Comparison of ENCODE assay signal across 9 mouse cellular contexts in genomic region chr4:142080487-142080767, GRCm38 (mm10). TPM values are rescaled to one million over a fixed set of nuclear protein-coding genes. Genes with fewer than 3 reads are reported as not detected.
A peak's percentile ranks its signal among the peaks of the same experiment; 100 is the strongest.
DNase-seq lines count a peak whose midpoint lies in the region; ATAC-seq and TF ChIP-seq lines count a peak whose summit lies in the region.
"Had no signal": no experiment of that assay in that cellular context is flagged by ENCODE, and none has a peak within 500 bp of the region (broad histone marks: within the 10 kb centered on the region; RNA-seq: fewer than 3 reads in every experiment).

No protein-coding gene starts in this region.

- H3K27ac ChIP-seq in heart, embryonic 13.5 days (replicated peaks) = peak overlapping the region; percentile 67
- H3K27ac ChIP-seq in layer of hippocampus, adult 2 months = peak overlapping the region; percentile 72
- peak overlapping the region; percentile 43; the same call in 1 of the 2 replicates for H3K27ac ChIP-seq in cortical plate, adult 2 months (ENCODE audit: insufficient read depth, low read length)
- H3K27ac ChIP-seq in macrophage = peak overlapping the region; percentile 58
- H3K27ac ChIP-seq: liver, embryonic 14.5 days had no signal

- peaks cover 74% of the 10 kb centered on the region for H3K4me1 ChIP-seq in heart, embryonic 13.5 days
- no peaks in the 10 kb centered on the region; the same call in 1 of the 2 replicates for H3K4me1 ChIP-seq in cortical plate, adult 2 months (ENCODE audit: control insufficient read depth, insufficient read depth, low read length)

- no peak for ATAC-seq in heart, embryonic 13.5 days (ENCODE audit: extremely low read depth, insufficient number of reproducible peaks, low FRiP score, low TSS enrichment)

- 85% methylated on average over 4 of the region's 4 CpGs for WGBS in heart, embryonic 13.5 days
- 93% methylated on average over 4 of the region's 4 CpGs for WGBS in macrophage (ENCODE audit: missing documents)

- H3K27me3 ChIP-seq in heart, embryonic 13.5 days (replicated peaks) = peaks cover 13% of the 10 kb centered on the region

- H3K79me2 ChIP-seq in macrophage (ENCODE audit: inconsistent target) = peaks cover 82% of the 10 kb centered on the region

- no peaks in the 10 kb centered on the region for H3K36me3 ChIP-seq in heart, embryonic 13.5 days
- no peaks in the 10 kb centered on the region for H3K36me3 ChIP-seq in macrophage (ENCODE audit: inconsistent target)
- H3K36me3 ChIP-seq: neural tube, embryonic 15.5 days had no signal

- no peak overlapping the region for H3K9ac ChIP-seq in heart, embryonic 13.5 days
- H3K9ac ChIP-seq: liver, embryonic 14.5 days; neural tube, embryonic 15.5 days had no signal

- no peak for TF ChIP-seq CTCF in layer of hippocampus, adult 2 months (conservative IDR thresholded peaks at IDR 0.05)
- TF ChIP-seq CTCF in cortical plate, adult 2 months (IDR thresholded peaks at IDR 0.05; ENCODE audit: extremely low read depth, insufficient read depth, low read length) = no peak

- no peak for DNase-seq in heart, adult 9 months (ENCODE audit: low spot score in 2 of 2)
- DNase-seq in layer of hippocampus, adult 2 months (ENCODE audit: low spot score in 2 of 2) = no peak
- no peak for DNase-seq in layer of hippocampus, adult 9-10 months (ENCODE audit: low spot score)
- no peak for DNase-seq in embryo, embryonic 11 days

- no peak for TF ChIP-seq POLR2A in cortical plate, adult 2 months (IDR thresholded peaks at IDR 0.05; ENCODE audit: extremely low read depth, insufficient read depth, low read length)

- no peak overlapping the region for H3K4me2 ChIP-seq in heart, embryonic 13.5 days

- H3K9me3 ChIP-seq in heart, embryonic 13.5 days = no peaks in the 10 kb centered on the region
- H3K9me3 ChIP-seq: neural tube, embryonic 15.5 days had no signal

- H3K4me3 ChIP-seq in heart, embryonic 13.5 days = no peak overlapping the region
- H3K4me3 ChIP-seq in layer of hippocampus, adult 2 months = peak overlapping the region; percentile 0; the same call in 1 of the 2 replicates
- H3K4me3 ChIP-seq in cortical plate, adult 2 months (ENCODE audit: insufficient read depth, low read length) = no peak overlapping the region
- no peak overlapping the region for H3K4me3 ChIP-seq in macrophage (ENCODE audit: inconsistent target)
- H3K4me3 ChIP-seq: neural tube, embryonic 15.5 days had no signal

RNA-seq across cellular contexts. Expression of gene Tmem51, which starts 3.7 kb away (rescaled TPM):
- polyA plus RNA-seq in heart, embryonic 13.5 days (2015; fragmentation: Nextera tagmentation; extraction: Ambion mirVana) = 25.3 and 30.3 TPM in 2 replicates
- 1 to 10 TPM; 3.9 to 4.5 TPM for total RNA-seq in layer of hippocampus, adult 2 months (2021)
- polyA plus RNA-seq in cortical plate, adult 2 months (2012; rRNA removed) = 8.4 and 9.7 TPM in 2 replicates
- 10 to 100 TPM in 15 of 26 experiments, 1 to 10 TPM in 11; 1.0 to 26.5 (median 13.6) TPM for total RNA-seq in macrophage (2018; cell fraction: chromatin; rRNA removed)
- 10 to 100 TPM; 10.7 to 55.1 (median 38.2) TPM for total RNA-seq in macrophage (2018; cell fraction: cytosol; rRNA removed)
- total RNA-seq in macrophage (2018; cell fraction: nucleus; rRNA removed) = 10 to 100 TPM; 13.4 to 65.3 (median 42.6) TPM
- polyA plus RNA-seq in macrophage (2018) = 18.5 to 64.2 TPM (median 46.5 TPM) in 3 replicates
